Mouse (Mus musculus) erythroblast, embryonic 14.5 days (primary cell): ENCODE measurements around the gene Abhd16b.

Experiments
- GATA1 ChIP-seq: IDR thresholded peaks from 2 replicates; pipeline ENCODE4 v1.6.1; 2012; ENCODE audit warnings: low read length, inconsistent platforms, mixed read lengths
- TAL1 ChIP-seq: IDR thresholded peaks from 3 replicates; pipeline ENCODE4 v1.6.1; 2012; ENCODE audit warnings: low read length, inconsistent platforms, mixed read lengths

DNA sequence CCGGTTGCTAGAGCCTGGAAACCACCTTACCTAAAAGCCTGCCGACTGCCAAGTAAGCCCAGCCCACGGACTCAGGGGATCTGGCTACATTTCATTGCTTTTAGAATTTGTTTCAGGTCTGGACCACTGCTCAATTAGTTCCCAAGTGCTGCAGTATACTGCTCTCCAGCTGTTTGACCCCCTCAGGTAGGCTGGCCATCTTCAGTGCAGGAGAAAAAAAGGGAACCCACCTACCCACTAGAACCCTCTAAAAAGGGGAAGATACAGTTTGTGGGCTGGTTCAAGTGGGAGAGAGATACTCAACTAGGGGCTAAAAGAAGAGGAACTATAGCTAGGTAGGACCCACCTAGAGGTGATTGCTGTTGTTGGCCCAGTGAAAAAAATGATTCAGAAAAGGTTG, 800 bp upstream of the Abhd16b start:
- no peak for TF ChIP-seq GATA1
- TF ChIP-seq TAL1, result no peak
